Mouse (Mus musculus) forelimb bud, embryonic 11.5 days (tissue): ENCODE data around the gene Gls.

Source experiments
- DNase-seq: peaks from one replicate; pipeline ENCODE4 v3.0.0-alpha.2; 2012; ENCODE audit warnings: low read depth, low spot score

Gene Gls

GRCm38 (mm10) chr1:52158040-52158439 is 75.0 kb downstream of the Gls start:
- DNase-seq: no peak

- no peak for DNase-seq
Observed at GRCm38 (mm10) chr1:52156351-52156750, 76.7 kb downstream of the Gls start.

DNA sequence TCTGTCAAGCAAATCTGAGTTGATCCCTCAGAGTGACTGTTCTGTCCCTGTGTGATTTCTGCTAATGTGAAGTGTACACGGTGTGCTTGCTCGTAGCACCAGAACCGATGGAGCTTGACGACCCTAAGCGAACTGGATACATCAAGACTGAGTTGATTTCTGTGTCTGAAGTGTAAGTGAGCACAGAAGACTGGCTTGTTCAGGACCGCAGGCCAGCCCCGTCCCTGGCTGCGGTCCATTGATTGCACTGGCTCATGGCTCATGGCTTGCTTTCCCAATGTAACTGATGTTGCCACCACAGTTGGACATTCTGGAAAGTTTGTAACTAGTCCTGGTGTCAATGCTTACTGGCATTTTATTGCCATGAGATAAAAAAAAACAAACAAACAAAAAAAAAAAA is 78.1 kb downstream of the Gls start:
- DNase-seq: no peak

GRCm38 (mm10) chr1:52152936-52153335 is 80.1 kb downstream of the Gls start:
- no peak for DNase-seq

- no peak for DNase-seq
Observed at GRCm38 (mm10) chr1:52152369-52152768, 80.7 kb downstream of the Gls start.

GRCm38 (mm10) chr1:52151166-52151565 is 81.9 kb downstream of the Gls start:
- no peak for DNase-seq

DNA sequence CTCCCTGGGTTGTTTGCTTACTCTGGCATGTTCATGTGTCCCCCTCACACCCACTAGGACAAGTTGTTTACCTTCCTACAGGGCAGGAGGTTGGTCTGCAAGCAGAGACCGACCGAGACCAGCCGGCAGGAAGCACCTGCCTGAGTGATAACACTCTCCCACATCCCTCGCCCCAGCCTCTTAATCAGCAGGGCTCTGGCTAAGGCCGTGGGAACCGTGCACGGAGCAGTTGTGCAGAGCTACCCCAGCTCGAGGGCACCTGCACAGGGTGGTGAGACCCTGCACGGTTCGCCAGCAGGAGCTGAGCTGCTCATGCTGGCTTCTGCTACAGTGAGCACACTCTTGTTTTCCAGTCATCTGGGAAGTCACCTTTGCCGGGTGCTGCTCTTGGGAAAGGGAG is 82.4 kb downstream of the Gls start:
- no peak for DNase-seq

DNA sequence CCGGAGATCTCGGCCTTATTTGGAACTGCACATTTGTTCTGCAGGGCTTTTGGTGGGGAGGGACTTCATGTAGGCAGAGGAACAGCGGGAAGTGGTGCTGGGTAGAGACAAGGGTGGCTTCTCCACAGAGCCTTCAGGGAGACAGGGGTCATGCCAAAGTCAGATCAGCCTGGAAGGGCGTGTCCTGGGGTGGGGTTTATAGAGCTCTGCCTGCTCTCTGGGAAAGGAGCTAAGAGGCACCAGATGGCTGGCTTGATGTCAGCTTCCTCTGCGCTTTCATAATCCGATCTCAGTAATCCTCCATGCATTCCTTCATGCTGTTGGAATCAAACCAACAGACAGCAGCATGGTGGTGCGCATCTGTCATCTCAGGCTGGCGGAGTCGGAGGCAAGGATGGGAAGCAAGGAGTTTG is 83.1 kb downstream of the Gls start:
- DNase-seq: no peak

- no peak for DNase-seq
Observed at GRCm38 (mm10) chr1:52148696-52149095, 84.3 kb downstream of the Gls start.

GRCm38 (mm10) chr1:52148178-52148577 is 84.9 kb downstream of the Gls start:
- no peak for DNase-seq

GRCm38 (mm10) chr1:52147431-52147830 is 85.6 kb downstream of the Gls start:
- no peak for DNase-seq

DNA sequence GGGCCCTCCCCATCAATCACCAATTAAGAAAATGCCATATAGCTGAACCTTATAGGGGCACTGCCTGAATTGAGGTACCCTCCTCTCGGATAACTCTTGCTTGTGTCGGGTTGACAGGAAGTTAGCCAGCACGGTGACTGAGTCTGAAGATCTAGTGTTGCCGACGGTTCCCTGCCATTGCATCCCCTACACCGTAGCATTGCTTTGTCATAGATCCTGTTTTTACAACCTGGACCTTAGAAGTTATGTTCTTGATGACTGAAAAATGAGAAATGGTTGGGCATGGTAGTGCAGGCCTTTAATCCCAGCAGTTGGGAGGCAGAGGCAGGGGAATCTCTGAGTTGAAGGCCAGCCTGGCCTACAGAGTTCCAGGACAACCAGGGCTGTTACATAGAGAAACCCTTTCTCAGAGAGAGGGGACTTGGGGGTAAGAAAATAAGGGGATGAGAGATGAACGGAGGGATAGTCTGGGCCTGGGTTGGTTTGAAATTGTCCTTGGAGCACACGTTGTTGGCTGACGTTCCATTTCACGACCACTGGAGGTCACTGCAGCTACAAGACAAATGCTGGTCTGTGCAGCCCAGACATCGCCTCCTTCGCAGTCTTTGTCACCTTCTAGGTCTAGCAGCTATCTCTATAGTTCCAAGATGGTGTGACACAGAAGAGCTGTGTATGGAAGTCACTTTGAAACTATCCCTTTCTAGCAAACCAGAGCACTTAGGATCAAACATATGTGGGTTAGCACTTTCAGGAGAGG is 86.6 kb downstream of the Gls start:
- peak; percentile 62 for DNase-seq

DNA sequence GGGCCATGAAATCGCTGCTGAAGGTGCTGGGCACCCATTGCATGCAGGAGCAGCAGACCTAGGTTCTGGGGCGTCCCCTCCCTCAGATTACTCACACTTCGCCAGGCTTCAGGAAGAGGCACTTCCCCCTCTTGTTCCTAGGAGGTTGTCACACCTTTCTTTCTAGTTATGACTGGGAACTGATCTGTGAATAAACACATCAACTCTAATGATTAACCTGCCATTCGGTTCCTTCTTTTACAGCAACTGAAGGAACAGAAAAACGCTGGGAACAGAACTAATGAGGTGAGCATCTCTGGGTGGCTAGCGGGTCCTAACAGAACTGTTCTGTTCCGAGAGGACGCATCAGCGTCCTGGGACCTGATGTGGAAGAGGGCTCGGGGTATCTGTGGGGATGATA is 88.1 kb downstream of the Gls start:
- no peak for DNase-seq

- DNase-seq: no peak
Observed at GRCm38 (mm10) chr1:52143596-52144156, 89.4 kb downstream of the Gls start.

DNA sequence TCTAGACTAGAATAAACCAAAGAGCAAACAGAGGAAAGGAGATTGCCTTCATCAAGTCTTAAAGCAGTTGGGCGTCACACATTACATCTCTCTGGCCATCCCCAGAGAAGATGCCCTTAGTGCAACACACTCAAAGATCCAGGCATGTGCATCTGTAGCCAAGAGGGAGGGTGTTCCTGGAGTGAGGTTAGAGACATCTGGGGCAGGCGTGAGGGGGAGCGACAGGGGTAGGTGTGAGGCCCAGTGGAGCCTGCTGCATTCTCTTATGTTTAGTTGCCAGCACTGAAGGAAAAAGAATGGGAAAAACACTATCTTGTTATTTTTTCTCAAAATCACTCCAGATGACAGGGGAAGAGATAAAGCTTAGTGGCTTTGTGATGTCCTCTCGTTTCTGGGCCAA is 89.8 kb downstream of the Gls start:
- DNase-seq: no peak

DNA sequence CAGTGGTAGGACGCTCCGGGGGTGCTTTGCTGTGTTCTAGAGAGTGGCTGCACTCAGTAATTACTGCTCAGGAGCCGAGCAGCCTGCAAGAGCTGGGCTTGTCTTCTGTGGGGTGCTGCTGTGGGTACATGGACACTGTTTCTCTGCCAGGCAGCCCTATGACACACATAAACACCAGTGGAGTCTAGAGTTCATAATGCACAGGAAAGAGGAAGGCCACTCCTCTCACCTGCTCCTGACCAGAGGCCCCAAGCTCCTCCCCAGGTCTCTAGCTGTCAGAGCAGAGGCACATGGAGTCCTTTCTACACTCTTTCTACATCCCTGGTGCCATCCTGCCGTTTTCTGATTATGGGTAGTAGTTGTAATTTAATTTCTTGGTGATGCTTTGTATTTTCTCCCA is 90.9 kb downstream of the Gls start:
- DNase-seq: no peak

DNA sequence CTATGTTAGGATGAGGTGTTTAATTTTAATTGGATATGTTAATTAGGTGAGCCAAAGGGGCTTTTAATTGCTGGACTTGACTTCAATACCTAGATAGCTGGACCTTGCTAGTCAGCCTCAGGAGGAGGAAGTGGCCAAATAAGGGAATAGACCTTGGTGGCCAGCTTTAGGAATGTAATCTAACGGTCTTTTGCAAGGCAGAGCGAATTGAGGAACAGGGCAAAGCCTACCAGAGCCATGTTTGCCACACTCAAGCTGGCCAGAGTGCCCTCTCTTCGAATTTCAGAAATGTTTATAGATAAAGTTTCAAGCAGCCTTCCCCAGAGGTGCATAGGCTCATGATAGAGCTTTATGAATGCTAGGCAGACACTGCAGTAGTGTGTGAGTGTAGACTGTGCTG is 91.5 kb downstream of the Gls start:
- DNase-seq: no peak

DNA sequence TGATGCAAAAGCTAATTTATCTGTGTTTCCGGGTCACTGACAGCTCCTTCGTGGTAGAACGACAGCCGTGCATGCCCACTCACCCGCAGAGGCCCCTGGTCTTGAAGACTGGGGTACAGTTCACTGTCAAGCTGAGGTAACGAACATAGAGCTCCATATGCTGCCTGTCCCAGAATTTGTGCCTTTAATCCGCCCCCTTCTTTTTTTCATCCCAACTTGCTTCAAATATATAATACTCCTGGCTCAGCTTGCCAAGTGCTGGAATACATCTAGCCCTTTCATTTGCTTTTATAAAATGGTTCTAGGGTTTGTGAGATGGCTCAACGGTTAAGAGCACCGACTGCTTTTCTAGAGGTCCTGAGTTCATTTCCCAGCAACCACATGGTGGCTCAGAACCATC is 92.5 kb downstream of the Gls start:
- DNase-seq: no peak

GRCm38 (mm10) chr1:52137292-52137691 is 95.7 kb downstream of the Gls start:
- DNase-seq: no peak

GRCm38 (mm10) chr1:52133254-52133653 is 99.8 kb downstream of the Gls start:
- no peak for DNase-seq

DNA sequence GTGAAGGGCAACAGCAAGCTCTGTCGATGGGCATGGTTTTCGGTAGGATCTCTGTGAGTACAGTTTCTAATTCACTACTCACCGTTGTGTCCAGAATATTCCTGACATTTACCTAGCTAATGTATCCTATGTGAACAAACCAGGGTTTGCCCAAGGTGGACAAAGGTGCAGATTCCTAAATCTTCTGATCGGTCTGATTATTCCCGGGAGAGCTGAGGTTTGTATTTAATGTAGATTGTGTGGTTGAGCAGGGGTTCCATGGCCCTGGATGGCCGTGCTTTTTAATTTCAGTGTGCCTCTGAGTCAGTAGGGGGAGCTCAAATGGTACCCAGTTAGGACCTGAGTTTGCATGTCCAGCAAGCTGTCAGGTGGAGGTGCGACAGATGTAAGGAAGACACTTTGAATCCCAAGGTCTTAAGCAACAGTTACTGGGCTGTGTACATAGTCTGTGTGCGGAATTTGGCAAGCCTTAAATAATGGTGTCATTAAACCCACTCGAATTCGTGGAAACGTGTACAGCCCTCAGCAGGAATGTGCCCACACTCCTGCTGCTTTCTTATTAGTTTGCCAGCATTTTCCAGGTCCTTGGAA is 101.2 kb downstream of the Gls start:
- no peak for DNase-seq

DNA sequence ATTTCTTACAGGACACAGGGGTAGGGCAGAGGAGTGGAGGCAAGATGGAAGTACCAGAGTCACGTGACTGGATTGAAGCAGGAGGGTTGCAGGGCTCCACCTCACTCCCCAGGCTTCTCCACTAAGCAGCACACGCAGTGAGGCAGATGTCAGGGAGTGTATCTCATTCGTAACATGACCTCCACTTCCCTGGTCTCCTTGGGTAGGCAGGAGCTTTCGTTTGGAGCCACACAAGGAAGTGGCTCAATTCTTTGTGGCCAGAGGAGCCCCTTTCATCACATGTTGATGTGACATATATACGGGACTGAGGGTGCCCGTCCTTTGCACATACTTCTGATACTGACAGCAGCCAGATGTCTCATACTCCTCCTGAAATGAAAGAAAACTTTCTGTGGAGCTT is 103.2 kb downstream of the Gls start:
- no peak for DNase-seq

DNA sequence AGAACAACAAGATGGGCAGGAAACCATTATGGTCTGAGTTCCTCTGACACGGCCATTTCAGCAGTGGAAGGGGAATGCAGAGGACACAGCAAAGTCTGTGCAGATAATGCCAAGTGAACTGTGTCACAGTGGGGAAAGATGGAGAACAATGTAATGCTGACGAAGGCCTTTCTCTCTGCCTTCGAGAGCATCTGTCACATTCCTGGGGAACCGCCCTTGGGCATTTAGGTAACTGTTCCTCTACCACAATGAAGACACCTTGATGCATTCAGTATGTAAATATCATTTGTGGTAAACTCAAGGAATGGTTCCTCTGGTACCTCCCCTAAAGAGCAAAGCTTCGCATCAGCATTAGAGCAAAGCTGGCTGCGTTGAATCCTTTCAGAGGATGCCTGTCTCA is 105.7 kb downstream of the Gls start:
- DNase-seq: no peak
